In the genomic region with DNA sequence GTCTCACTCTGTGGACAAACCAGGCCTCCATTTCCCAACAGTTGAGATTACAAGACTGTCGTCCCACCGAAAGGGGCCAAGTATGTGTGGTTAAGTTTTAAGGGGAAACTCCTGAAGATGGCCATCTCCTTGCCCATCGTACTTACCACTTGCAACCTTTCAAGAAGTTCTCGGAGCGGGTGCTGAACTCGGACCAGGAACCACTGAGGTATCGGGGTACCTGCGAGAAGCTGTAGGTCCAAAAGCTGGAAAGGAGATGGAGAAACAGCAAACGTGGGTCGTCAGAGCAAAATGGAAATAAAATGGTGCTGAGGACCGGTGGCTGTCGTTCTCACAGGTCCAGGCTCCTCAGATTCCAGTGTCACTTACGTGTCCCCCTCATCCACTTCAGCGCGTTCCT, we compare ENCODE assay signal across 8 mouse cellular contexts. TPM values are rescaled to one million over a fixed set of nuclear protein-coding genes. Genes with fewer than 3 reads are reported as not detected.
DNase-seq lines count a peak whose midpoint lies in the region; ATAC-seq and TF ChIP-seq lines count a peak whose summit lies in the region.

No protein-coding gene starts in this region.

- H3K27ac ChIP-seq in lung, embryonic 14.5 days (ENCODE audit: low read depth) = peak overlapping the region; percentile 79
- H3K27ac ChIP-seq in embryonic fibroblast, embryonic 13.5 days (ENCODE audit: insufficient read depth, low read length) = no peak overlapping the region
- peak overlapping the region; percentile 83; the same call in 1 of the 2 replicates for H3K27ac ChIP-seq in intestine, embryonic 16.5 days (ENCODE audit: low read length)
- H3K27ac ChIP-seq in neural tube, embryonic 13.5 days (replicated peaks) = no peak overlapping the region

- peaks cover 31% of the 10 kb centered on the region for H3K36me3 ChIP-seq in lung, embryonic 14.5 days (ENCODE audit: insufficient read depth)
- H3K36me3 ChIP-seq in intestine, embryonic 16.5 days (ENCODE audit: control insufficient read depth, insufficient read depth, low read length) = no peaks in the 10 kb centered on the region
- no peaks in the 10 kb centered on the region for H3K36me3 ChIP-seq in neural tube, embryonic 13.5 days

- H3K9ac ChIP-seq in lung, embryonic 14.5 days = peak overlapping the region; percentile 85
- peak overlapping the region; percentile 83 for H3K9ac ChIP-seq in intestine, embryonic 16.5 days (ENCODE audit: low read depth, low read length)
- peak overlapping the region; percentile 82 for H3K9ac ChIP-seq in neural tube, embryonic 13.5 days

- WGBS in lung, embryonic 14.5 days = 9% methylated on average over 15 of the region's 15 CpGs
- WGBS in intestine, embryonic 16.5 days = 11% methylated on average over 15 of the region's 15 CpGs
- 16% methylated on average over 15 of the region's 15 CpGs for WGBS in neural tube, embryonic 13.5 days

- TF ChIP-seq POLR2A in embryonic fibroblast, embryonic 13.5 days (IDR thresholded peaks at IDR 0.05; ENCODE audit: low read depth, low read length) = no peak

- H3K4me1 ChIP-seq in lung, embryonic 14.5 days (ENCODE audit: insufficient read depth) = peaks cover 11% of the 10 kb centered on the region
- H3K4me1 ChIP-seq in embryonic fibroblast, embryonic 13.5 days (ENCODE audit: control insufficient read depth, insufficient read depth, low read length) = peaks cover 18% of the 10 kb centered on the region
- peaks cover 25% of the 10 kb centered on the region for H3K4me1 ChIP-seq in intestine, embryonic 16.5 days (ENCODE audit: control insufficient read depth, insufficient read depth, low read length)
- H3K4me1 ChIP-seq in neural tube, embryonic 13.5 days (replicated peaks) = peaks cover 53% of the 10 kb centered on the region

- no peaks in the 10 kb centered on the region for H3K9me3 ChIP-seq in lung, embryonic 14.5 days (ENCODE audit: low read depth, low read length)
- no peaks in the 10 kb centered on the region for H3K9me3 ChIP-seq in intestine, embryonic 16.5 days (ENCODE audit: control insufficient read depth, low read length)
- H3K9me3 ChIP-seq in neural tube, embryonic 13.5 days = no peaks in the 10 kb centered on the region

- no peaks in the 10 kb centered on the region for H3K27me3 ChIP-seq in lung, embryonic 14.5 days (ENCODE audit: insufficient read depth, low read length)
- H3K27me3 ChIP-seq in intestine, embryonic 16.5 days (replicated peaks; ENCODE audit: control insufficient read depth, insufficient read depth, low read length) = no peaks in the 10 kb centered on the region
- no peaks in the 10 kb centered on the region for H3K27me3 ChIP-seq in neural tube, embryonic 13.5 days

- no peak for TF ChIP-seq CTCF in lung, embryonic 14.5 days (IDR thresholded peaks at IDR 0.05; ENCODE audit: low read depth)
- TF ChIP-seq CTCF in embryonic fibroblast, embryonic 13.5 days (IDR thresholded peaks at IDR 0.05; ENCODE audit: borderline replicate concordance, insufficient read depth, low read length) = no peak

- ATAC-seq in lung, embryonic 14.5 days (ENCODE audit: insufficient read depth) = no peak
- no peak for ATAC-seq in intestine, embryonic 16.5 days
- no peak for ATAC-seq in neural tube, embryonic 13.5 days (ENCODE audit: low read depth)
- ATAC-seq in cerebellum, adult (ENCODE audit: insufficient number of reproducible peaks, low FRiP score, low TSS enrichment) = no peak

- DNase-seq in lung, embryonic 14.5 days = no peak
- no peak for DNase-seq in lung, postnatal 14 days
- no peak for DNase-seq in urinary bladder, postnatal 36 days (ENCODE audit: low spot score in 2 of 2)
- DNase-seq in cerebellum, adult 18-20 months = no peak

- peak overlapping the region; percentile 84 for H3K4me3 ChIP-seq in lung, embryonic 14.5 days (ENCODE audit: low read depth, low read length)
- H3K4me3 ChIP-seq in embryonic fibroblast, embryonic 13.5 days (ENCODE audit: insufficient read depth, low read length) = peak overlapping the region; percentile 81
- H3K4me3 ChIP-seq in intestine, embryonic 16.5 days (ENCODE audit: low read length) = peak overlapping the region; percentile 80
- peak overlapping the region; percentile 75 for H3K4me3 ChIP-seq in neural tube, embryonic 13.5 days

- peak overlapping the region; percentile 92 for H3K4me2 ChIP-seq in lung, embryonic 14.5 days
- peak overlapping the region; percentile 86 for H3K4me2 ChIP-seq in intestine, embryonic 16.5 days (ENCODE audit: low read depth, low read length)
- peak overlapping the region; percentile 83 for H3K4me2 ChIP-seq in neural tube, embryonic 13.5 days

RNA-seq across cellular contexts. Expression of a gene that starts 1.8 kb away (rescaled TPM):
- 27.1 and 33.6 TPM in 2 replicates for polyA plus RNA-seq in lung, embryonic 14.5 days (2014; fragmentation: Nextera tagmentation; extraction: Ambion mirVana)
- 7.9 and 10.2 TPM in 2 replicates for polyA plus RNA-seq in embryonic fibroblast, embryonic 13.5 days (2011; ENCODE audit: insufficient read length, low read depth, missing spikeins)
- 24.5 and 26.6 TPM in 2 replicates for polyA plus RNA-seq in intestine, embryonic 16.5 days (2015; fragmentation: Nextera tagmentation; extraction: Ambion mirVana)
- polyA plus RNA-seq in neural tube, embryonic 13.5 days (2015; fragmentation: Nextera tagmentation; extraction: Ambion mirVana) = 18.1 and 19.7 TPM in 2 replicates

RNA-seq across cellular contexts. Expression of a gene that starts 1.9 kb away (rescaled TPM):
- 178 and 202 TPM in 2 replicates for polyA plus RNA-seq in lung, embryonic 14.5 days (2014; fragmentation: Nextera tagmentation; extraction: Ambion mirVana)
- 159 and 160 TPM in 2 replicates for polyA plus RNA-seq in embryonic fibroblast, embryonic 13.5 days (2011; ENCODE audit: insufficient read length, low read depth, missing spikeins)
- 132 and 148 TPM in 2 replicates for polyA plus RNA-seq in intestine, embryonic 16.5 days (2015; fragmentation: Nextera tagmentation; extraction: Ambion mirVana)
- 76.0 and 77.6 TPM in 2 replicates for polyA plus RNA-seq in neural tube, embryonic 13.5 days (2015; fragmentation: Nextera tagmentation; extraction: Ambion mirVana)

RNA-seq across cellular contexts. Expression of a gene that starts 18.3 kb away (rescaled TPM):
- 2.8 and 3.3 TPM in 2 replicates for polyA plus RNA-seq in lung, embryonic 14.5 days (2014; fragmentation: Nextera tagmentation; extraction: Ambion mirVana)
- polyA plus RNA-seq in embryonic fibroblast, embryonic 13.5 days (2011; ENCODE audit: insufficient read length, low read depth, missing spikeins) = 0.45 and 2.6 TPM in 2 replicates
- polyA plus RNA-seq in intestine, embryonic 16.5 days (2015; fragmentation: Nextera tagmentation; extraction: Ambion mirVana) = 6.3 and 6.8 TPM in 2 replicates
- 68.1 and 72.0 TPM in 2 replicates for polyA plus RNA-seq in neural tube, embryonic 13.5 days (2015; fragmentation: Nextera tagmentation; extraction: Ambion mirVana)

RNA-seq across cellular contexts. Expression of a gene that starts 27.4 kb away (rescaled TPM):
- polyA plus RNA-seq in lung, embryonic 14.5 days (2014; fragmentation: Nextera tagmentation; extraction: Ambion mirVana) = 6.9 and 9.8 TPM in 2 replicates
- 0.58 and 2.7 TPM in 2 replicates for polyA plus RNA-seq in embryonic fibroblast, embryonic 13.5 days (2011; ENCODE audit: insufficient read length, low read depth, missing spikeins)
- 6.6 and 6.8 TPM in 2 replicates for polyA plus RNA-seq in intestine, embryonic 16.5 days (2015; fragmentation: Nextera tagmentation; extraction: Ambion mirVana)
- polyA plus RNA-seq in neural tube, embryonic 13.5 days (2015; fragmentation: Nextera tagmentation; extraction: Ambion mirVana) = 29.5 and 30.4 TPM in 2 replicates

RNA-seq across cellular contexts. Expression of a gene that starts 29.4 kb away (rescaled TPM):
- polyA plus RNA-seq in lung, embryonic 14.5 days (2014; fragmentation: Nextera tagmentation; extraction: Ambion mirVana) = 0.58 and 1.9 TPM in 2 replicates
- polyA plus RNA-seq in embryonic fibroblast, embryonic 13.5 days (2011; ENCODE audit: insufficient read length, low read depth, missing spikeins) = 0.21 TPM in 1 of 2 replicates, not detected in the other
- 0.93 and 1.0 TPM in 2 replicates for polyA plus RNA-seq in intestine, embryonic 16.5 days (2015; fragmentation: Nextera tagmentation; extraction: Ambion mirVana)
- polyA plus RNA-seq in neural tube, embryonic 13.5 days (2015; fragmentation: Nextera tagmentation; extraction: Ambion mirVana) = 2.2 and 2.7 TPM in 2 replicates

Comparison
In these comparisons a context has a peak if more than half of its experiments do, and no peak if none do; other contexts are left out.
1. H3K27ac ChIP-seq: peak in lung, embryonic 14.5 days (single experiment) and intestine, embryonic 16.5 days (single experiment); none in embryonic fibroblast, embryonic 13.5 days (single experiment) and neural tube, embryonic 13.5 days (single experiment).
2. Peak in every context shown above with its lines, with median percentiles within 50 percentile points of each other: H3K4me2 ChIP-seq, H3K4me3 ChIP-seq and H3K9ac ChIP-seq.